Mouse (Mus musculus) heart, embryonic 14.5 days (tissue): Measurements from ENCODE around the gene Ubr4. TPM values are rescaled to one million over a fixed set of nuclear protein-coding genes. Genes with fewer than 3 reads are reported as not detected.

Experiments
- ATAC-seq: fragments of 200-750 bp; cut with Nextera tagmentation; 2 replicates; pipeline ENCODE4 v1.8.0; 2017; ENCODE audit warnings: low read depth, moderate TSS enrichment; ENCODE audit not compliant: insufficient number of reproducible peaks, insufficient read depth, low FRiP score
- H3K27ac ChIP-seq, 2 experiments: fragments of 200-500 bp in 1 of 2; fragments of 300-500 bp in 1 of 2; sonication (generic) in 1 of 2; replicated peaks in 1 of 2; 2 replicates each; pipeline ENCODE4 v1.5.1; 2012 to 2014; ENCODE audit warnings: low read depth in 2 of 2, low read length in 2 of 2, control low read depth in 1 of 2, mild to moderate bottlenecking in 1 of 2, mixed read lengths in 1 of 2; ENCODE audit not compliant: control insufficient read depth in 1 of 2, insufficient read depth in 1 of 2
- H3K27me3 ChIP-seq: fragments of 300-500 bp; sonication (generic); 2 replicates; pipeline ENCODE4 v1.6.1; 2014; ENCODE audit warnings: mild to moderate bottlenecking, low read length, control low read depth; ENCODE audit not compliant: control insufficient read depth, insufficient read depth
- H3K36me3 ChIP-seq: fragments of 300-500 bp; sonication (generic); 2 replicates; pipeline ENCODE4 v1.6.1; 2014; ENCODE audit warnings: mild to moderate bottlenecking, control low read depth, low read length, mixed read lengths; ENCODE audit not compliant: control insufficient read depth, insufficient read depth
- H3K4me1 ChIP-seq, 2 experiments: fragments of 200-500 bp in 1 of 2; fragments of 300-500 bp in 1 of 2; sonication (generic) in 1 of 2; 2 replicates each; pipeline ENCODE4 v1.6.1; 2012 to 2014; ENCODE audit warnings: low read length in 2 of 2, control low read depth in 1 of 2, mixed read lengths in 1 of 2; ENCODE audit not compliant: control insufficient read depth in 2 of 2, insufficient read depth in 2 of 2
- H3K4me2 ChIP-seq: fragments of 300-500 bp; sonication (generic); 2 replicates; pipeline ENCODE4 v1.6.1; 2014; ENCODE audit warnings: mild to moderate bottlenecking, low read length
- H3K4me3 ChIP-seq, 2 experiments: fragments of 200-500 bp in 1 of 2; fragments of 300-500 bp in 1 of 2; sonication (generic) in 1 of 2; 2 replicates each; pipeline ENCODE4 v1.5.1; 2012 to 2014; ENCODE audit warnings: low read length in 2 of 2, mild to moderate bottlenecking in 2 of 2, control low read depth in 1 of 2, low read depth in 1 of 2, moderate library complexity in 1 of 2; ENCODE audit not compliant: control insufficient read depth in 1 of 2, insufficient read depth in 1 of 2
- H3K9ac ChIP-seq: fragments of 300-500 bp; sonication (generic); 2 replicates; pipeline ENCODE4 v1.6.1; 2014; ENCODE audit warnings: mild to moderate bottlenecking, low read length
- H3K9me3 ChIP-seq: fragments of 300-500 bp; sonication (generic); 2 replicates; pipeline ENCODE4 v1.6.1; 2016; ENCODE audit warnings: low read length, control low read depth; ENCODE audit not compliant: control insufficient read depth
- WGBS: fragments of 180-500 bp; shearing (Covaris S2); extraction: QIAGEN DNeasy Blood & Tissue Kit; methylation state at CpG from one replicate; pipeline ENCODE4 v1.1.7; 2014; 5-methylcytosine and 5-hydroxymethylcytosine counted together
- polyA plus RNA-seq: library from polyadenylated mRNA; unstranded; fragments of >200 nt; fragmentation: Nextera tagmentation; extraction: Ambion mirVana; gene quantifications from 2 replicates; pipeline ENCODE4 v1.2.1, GENCODE M21; 2014

Ubr4 gene
- polyA plus RNA-seq, 1 experiment from 2014 or later = 63.8 TPM

DNA sequence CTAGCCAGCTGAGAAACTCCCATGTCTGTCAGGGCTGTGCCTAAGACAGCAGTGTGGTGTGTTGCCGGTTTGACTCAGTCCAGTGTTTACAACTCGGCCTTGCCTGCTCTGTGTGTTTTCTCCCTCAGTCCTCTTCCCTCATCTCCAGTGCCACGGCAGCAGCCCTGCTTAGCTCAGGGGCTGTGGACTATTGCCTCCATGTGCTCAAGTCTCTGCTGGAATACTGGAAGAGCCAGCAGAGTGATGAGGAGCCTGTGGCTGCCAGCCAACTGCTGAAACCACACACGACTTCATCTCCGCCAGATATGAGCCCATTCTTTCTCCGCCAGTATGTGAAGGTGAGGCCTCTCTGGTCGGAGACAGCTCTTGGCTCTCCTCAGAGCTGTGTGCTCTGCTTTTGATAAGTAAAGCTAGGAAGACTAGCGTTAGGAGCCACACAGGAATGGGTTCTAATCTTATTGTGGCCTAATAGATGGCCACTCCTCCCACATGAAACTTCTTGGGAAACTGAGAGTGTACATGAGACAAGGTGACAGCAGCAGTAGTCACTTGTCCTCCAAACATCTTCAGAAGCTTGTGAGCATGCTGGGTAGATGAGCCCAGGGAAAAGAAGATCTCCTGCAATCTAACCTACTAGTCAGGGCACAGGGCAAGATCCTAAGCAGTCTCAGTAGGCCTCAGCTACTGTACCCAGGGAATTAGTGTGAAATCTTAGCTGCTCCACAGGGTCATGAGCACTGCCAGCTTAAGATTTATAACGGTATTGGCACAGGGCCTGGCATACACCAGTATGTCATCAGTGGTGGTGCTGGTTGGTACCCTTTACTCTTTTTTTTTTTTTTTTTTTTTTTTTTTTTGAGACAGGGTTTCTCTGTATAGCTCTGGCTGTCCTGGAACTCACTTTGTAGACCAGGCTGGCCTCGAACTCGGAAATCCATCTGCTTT, 94.6 kb downstream of the Ubr4 start:
- H3K4me1 ChIP-seq = no peaks in the 10 kb centered on the region
- H3K4me3 ChIP-seq = no peak overlapping the region
- no peaks in the 10 kb centered on the region for H3K9me3 ChIP-seq
- WGBS = 65% methylated on average over 11 of the region's 11 CpGs
- H3K9ac ChIP-seq = no peak overlapping the region
- ATAC-seq = 0 out of 2 replicates have a peak, but pooled peaks have one; percentile 26
- H3K27ac ChIP-seq = no peak overlapping the region
- peaks cover 99% of the 10 kb centered on the region for H3K36me3 ChIP-seq
- H3K27me3 ChIP-seq = no peaks in the 10 kb centered on the region
- H3K4me2 ChIP-seq = no peak overlapping the region

DNA sequence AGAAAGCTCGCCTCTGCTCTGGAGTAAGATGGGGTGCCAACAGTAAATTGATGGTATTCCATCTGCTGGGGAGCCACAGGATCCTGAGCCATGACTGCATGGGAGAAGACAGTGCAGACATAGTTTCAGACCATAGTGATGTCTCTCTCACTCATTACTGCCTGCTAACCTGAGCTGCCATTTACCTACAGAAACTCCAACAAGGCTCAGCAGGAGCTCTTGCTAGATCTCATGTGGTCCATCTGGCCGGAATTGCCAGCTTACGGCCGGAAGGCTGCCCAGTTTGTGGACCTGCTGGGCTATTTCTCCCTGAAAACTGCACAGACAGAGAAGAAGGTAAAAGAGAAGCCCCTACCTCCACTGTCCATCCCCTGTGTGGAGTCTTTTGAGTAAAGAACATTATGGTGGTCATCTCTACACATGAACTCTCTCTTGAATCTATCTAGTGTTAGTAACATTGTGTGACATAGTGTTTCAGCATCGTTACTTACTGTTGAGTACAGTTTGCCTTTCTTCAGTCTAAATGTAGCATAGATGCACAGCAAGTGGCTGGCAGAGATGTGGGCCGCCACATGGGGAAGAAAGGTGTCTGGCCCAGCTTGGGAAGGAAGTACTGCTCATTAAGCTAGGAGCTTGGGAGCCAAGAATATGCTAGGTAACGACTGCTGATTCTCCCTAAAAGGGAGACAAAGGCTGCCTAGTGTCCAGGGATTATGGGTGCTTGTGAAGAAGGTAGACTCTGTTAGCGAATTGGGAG, 100.7 kb downstream of the Ubr4 start:
- whole genome bisulfite sequencing = 92% methylated on average over 8 of the region's 8 CpGs
- no peaks in the 10 kb centered on the region for H3K9me3 ChIP-seq
- H3K27ac ChIP-seq = no peak overlapping the region
- no peak overlapping the region for H3K4me2 ChIP-seq
- H3K4me3 ChIP-seq = no peak overlapping the region
- H3K9ac ChIP-seq = no peak overlapping the region
- H3K36me3 ChIP-seq = peaks cover 98% of the 10 kb centered on the region
- no peaks in the 10 kb centered on the region for H3K27me3 ChIP-seq
- no peak for ATAC-seq
- peaks cover 2 to 3% of the 10 kb centered on the region in 2 experiments; a peak in 2 of 4 replicates for H3K4me1 ChIP-seq

DNA sequence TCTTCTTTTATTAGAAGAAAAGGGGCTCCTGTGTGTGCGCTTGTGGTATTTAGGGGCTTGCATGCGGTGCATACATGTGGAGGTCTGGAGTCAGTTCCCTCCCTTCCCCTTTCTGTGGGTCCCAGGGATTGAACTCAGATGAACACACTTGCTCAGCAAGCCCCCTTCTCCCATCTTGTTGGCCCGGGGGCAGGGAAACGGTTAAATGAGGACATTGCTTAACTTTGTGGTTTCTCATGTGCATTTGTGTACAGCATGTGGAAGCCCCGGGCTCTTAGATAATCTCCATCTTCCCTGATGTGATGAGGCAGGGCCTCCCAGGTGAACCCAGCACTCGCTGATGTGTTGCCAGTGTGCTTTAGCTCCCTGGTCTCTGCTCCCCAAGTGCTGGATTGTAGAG, 101.9 kb downstream of the Ubr4 start:
- Histone ChIP-seq H3K4me1 (peaks cover 2 to 3% of the 10 kb centered on the region in 2 experiments; a peak in 2 of 4 replicates), H3K27ac (no peak overlapping the region), H3K4me2 (no peak overlapping the region), H3K9me3 (no peaks in the 10 kb centered on the region), H3K4me3 (no peak overlapping the region), H3K27me3 (no peaks in the 10 kb centered on the region), H3K9ac (no peak overlapping the region), H3K36me3 (peaks cover 98% of the 10 kb centered on the region)
- no peak for ATAC-seq
- WGBS = 94% methylated on average over 6 of the region's 6 CpGs

DNA sequence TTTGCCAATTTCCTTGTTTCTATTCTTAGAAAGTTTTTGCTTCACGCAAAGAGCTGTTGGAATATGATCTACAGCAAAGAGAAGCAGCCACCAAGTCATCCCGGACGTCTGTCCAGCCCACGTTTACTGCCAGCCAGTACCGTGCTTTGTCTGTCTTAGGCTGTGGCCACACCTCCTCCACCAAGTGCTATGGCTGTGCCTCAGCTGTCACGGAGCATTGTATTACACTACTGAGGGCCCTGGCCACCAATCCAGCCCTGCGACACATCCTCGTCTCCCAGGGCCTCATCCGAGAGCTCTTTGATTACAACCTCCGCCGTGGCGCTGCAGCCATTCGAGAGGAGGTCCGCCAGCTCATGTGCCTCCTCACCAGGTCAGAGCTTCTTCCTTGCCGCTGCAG, 107.6 kb downstream of the Ubr4 start:
- Histone ChIP-seq H3K4me2 (no peak overlapping the region), H3K9ac (no peak overlapping the region), H3K27ac (no peak overlapping the region), H3K36me3 (peaks cover 98% of the 10 kb centered on the region), H3K9me3 (no peaks in the 10 kb centered on the region), H3K27me3 (no peaks in the 10 kb centered on the region), H3K4me3 (no peak overlapping the region), H3K4me1 (peaks cover 2 to 3% of the 10 kb centered on the region in 2 experiments; a peak in 2 of 4 replicates)
- 86% methylated on average over 15 of the region's 15 CpGs for WGBS
- no peak for ATAC-seq

DNA sequence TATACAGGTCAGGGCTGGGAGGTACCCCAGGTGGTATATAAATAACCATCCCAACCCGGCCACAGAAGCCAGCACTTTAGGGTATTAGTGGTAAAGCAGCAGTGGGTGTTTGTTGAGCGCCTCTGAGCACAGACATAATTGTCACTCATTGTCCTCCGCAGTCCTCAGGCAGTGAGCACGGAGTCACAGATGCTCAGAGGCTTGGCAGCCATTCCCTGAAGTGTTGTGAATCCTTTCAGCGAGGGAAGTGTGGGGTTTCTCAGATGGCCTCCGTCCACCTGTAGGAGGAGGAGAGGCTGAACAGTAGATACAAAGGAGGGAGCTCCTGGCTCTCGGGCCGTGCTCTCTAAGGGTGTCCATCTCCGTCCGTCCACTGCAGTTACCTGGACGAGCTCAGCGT, 111.8 kb downstream of the Ubr4 start:
- 0 out of 4 replicates have a peak, but pooled peaks cover 0 to 4% of the 10 kb centered on the region in 2 experiments for H3K4me1 ChIP-seq
- no peak overlapping the region for H3K4me2 ChIP-seq
- no peak overlapping the region for H3K9ac ChIP-seq
- H3K36me3 ChIP-seq = peaks cover 100% of the 10 kb centered on the region
- no peak overlapping the region for H3K27ac ChIP-seq
- no peak overlapping the region for H3K4me3 ChIP-seq
- H3K9me3 ChIP-seq = no peaks in the 10 kb centered on the region
- 92% methylated on average over 12 of the region's 12 CpGs for WGBS
- ATAC-seq = no peak
- no peaks in the 10 kb centered on the region for H3K27me3 ChIP-seq

DNA sequence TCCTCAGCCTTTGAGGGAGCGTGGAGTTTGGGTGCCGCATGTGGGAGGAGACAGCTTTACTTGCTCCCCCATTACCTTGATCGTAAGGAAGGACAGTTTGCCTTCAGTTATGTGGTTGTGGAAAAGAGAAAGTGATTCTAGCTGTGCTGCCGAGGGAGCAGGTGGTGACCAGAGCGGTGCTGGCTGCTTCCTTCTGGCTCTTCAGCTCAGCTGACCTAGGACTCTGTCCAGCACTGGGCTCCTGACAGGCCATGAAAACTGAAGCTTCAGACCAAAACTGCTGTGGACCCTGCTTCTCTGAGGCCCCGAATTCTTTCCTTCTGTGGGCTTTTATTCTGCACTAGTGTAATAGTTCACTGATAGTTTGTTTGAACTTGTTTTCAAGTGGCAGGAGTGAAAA, 114.1 kb downstream of the Ubr4 start:
- WGBS = 86% methylated on average over 6 of the region's 6 CpGs
- Histone ChIP-seq H3K4me1 (0 out of 4 replicates have a peak, but pooled peaks cover 0 to 4% of the 10 kb centered on the region in 2 experiments), H3K9ac (no peak overlapping the region), H3K27me3 (no peaks in the 10 kb centered on the region), H3K4me3 (no peak overlapping the region), H3K9me3 (no peaks in the 10 kb centered on the region), H3K27ac (no peak overlapping the region), H3K36me3 (peaks cover 100% of the 10 kb centered on the region), H3K4me2 (no peak overlapping the region)
- ATAC-seq = no peak

DNA sequence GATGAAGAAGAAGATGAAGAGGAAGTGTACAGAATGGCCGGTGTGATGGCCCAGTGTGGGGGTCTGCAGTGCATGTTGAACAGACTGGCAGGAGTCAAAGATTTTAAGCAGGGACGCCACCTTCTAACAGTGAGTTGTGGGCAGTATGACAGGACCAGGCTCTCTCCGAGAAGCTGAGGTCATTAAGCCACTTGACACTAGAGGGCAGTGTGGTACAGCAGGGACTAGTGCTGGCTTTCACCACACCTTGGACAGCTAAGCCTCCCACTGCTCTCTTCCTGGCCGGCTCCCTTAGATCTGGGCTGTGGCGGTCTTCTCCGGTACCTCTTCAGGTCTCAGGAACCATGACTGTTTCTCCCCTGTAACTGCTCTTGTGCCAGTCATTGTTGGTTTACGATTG, 117.8 kb downstream of the Ubr4 start:
- Histone ChIP-seq H3K9ac (no peak overlapping the region), H3K4me2 (no peak overlapping the region), H3K9me3 (no peaks in the 10 kb centered on the region), H3K4me1 (0 out of 4 replicates have a peak, but pooled peaks cover 0 to 4% of the 10 kb centered on the region in 2 experiments), H3K27me3 (no peaks in the 10 kb centered on the region), H3K36me3 (peaks cover 100% of the 10 kb centered on the region), H3K27ac (no peak overlapping the region), H3K4me3 (no peak overlapping the region)
- 40% methylated on average over 7 of the region's 7 CpGs for WGBS
- peak; percentile 73 for ATAC-seq
